Mouse (Mus musculus): Measurements from ENCODE around the gene Ccdc188. TPM values are rescaled to one million over a fixed set of nuclear protein-coding genes. Genes with fewer than 3 reads are reported as not detected.
"Not testable (repeated sequence)": the region's sequence is repeated elsewhere in the genome, so short reads cannot be mapped to it uniquely, and the experiment has no call there.

The Ccdc188 gene
- polyA plus RNA-seq, 1 experiment from 2014 or later = not detected

DNA sequence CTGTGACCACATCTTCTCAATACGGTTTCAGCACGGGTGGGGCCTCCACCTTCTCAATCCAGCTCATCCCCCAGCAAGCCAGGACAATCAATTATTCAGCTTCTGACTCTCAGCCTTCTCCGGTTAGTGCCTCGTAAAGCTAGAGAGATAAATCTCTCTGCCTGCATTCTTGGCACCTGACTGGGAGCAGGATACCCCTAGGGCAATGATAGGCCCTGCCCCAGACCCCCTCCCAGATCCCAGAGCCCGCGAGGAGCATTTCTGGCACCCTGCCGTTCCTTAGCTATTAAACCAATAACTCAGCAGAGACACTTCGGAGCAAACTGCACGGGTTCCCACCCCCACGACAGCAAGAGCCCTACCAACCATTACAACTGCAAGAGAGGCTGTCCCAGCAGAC lies 36.3 kb upstream of the Ccdc188 start:
- ATAC-seq (ENCODE audit: low FRiP score) = no peak

DNA sequence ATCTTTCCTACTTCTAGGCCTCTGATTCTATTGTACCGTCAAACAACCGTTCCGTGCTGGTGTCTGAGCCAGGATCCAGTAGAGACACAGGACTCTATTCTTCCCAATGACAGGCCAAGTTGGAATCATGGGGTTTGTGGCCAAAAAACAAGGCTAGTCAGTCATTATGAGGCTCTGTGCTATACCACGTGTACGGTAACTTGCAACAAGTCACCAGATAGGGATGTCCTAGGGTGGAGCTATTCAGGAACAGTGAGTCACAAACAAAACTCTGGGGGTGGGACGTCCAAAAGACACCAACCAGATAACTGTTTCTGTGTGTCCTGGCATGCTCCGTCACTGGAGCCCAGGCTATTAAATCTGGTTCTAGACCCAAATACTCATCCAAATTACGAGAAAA lies 34.9 kb upstream of the Ccdc188 start:
- no peaks in the 10 kb centered on the region for H3K9me3 ChIP-seq (ENCODE audit: control insufficient read depth, low read length)
- 0 out of 2 replicates have a peak, but pooled peaks cover 8% of the 10 kb centered on the region for H3K4me1 ChIP-seq (replicated peaks; ENCODE audit: control insufficient read depth, insufficient read depth, low read length)
- no peak overlapping the region for H3K4me3 ChIP-seq (replicated peaks; ENCODE audit: low read length)
- WGBS = 81% methylated on average over 8 of the region's 8 CpGs
- H3K27me3 ChIP-seq (ENCODE audit: control insufficient read depth, insufficient read depth, low read length) = no peaks in the 10 kb centered on the region
- no peak overlapping the region for H3K9ac ChIP-seq
- no peak for ATAC-seq (ENCODE audit: low FRiP score)
- H3K4me2 ChIP-seq (replicated peaks) = no peak overlapping the region
- no peaks in the 10 kb centered on the region for H3K36me3 ChIP-seq (replicated peaks; ENCODE audit: control insufficient read depth, insufficient read depth)
- no peak for DNase-seq (ENCODE audit: low spot score)
- H3K27ac ChIP-seq = no peak overlapping the region

More for the DNA sequence above, 36.3 kb upstream of the Ccdc188 start:
- Histone ChIP-seq H3K4me2 (replicated peaks) (no peak overlapping the region), H3K9me3 (ENCODE audit: control insufficient read depth, low read length) (no peaks in the 10 kb centered on the region), H3K27ac (no peak overlapping the region), H3K27me3 (ENCODE audit: control insufficient read depth, insufficient read depth, low read length) (no peaks in the 10 kb centered on the region), H3K36me3 (replicated peaks; ENCODE audit: control insufficient read depth, insufficient read depth) (no peaks in the 10 kb centered on the region), H3K9ac (no peak overlapping the region), H3K4me1 (replicated peaks; ENCODE audit: control insufficient read depth, insufficient read depth, low read length) (0 out of 2 replicates have a peak, but pooled peaks cover 8% of the 10 kb centered on the region), H3K4me3 (replicated peaks; ENCODE audit: low read length) (no peak overlapping the region)
- DNase-seq (ENCODE audit: low spot score) = no peak
- WGBS = 45% methylated on average over 10 of the region's 10 CpGs

DNA sequence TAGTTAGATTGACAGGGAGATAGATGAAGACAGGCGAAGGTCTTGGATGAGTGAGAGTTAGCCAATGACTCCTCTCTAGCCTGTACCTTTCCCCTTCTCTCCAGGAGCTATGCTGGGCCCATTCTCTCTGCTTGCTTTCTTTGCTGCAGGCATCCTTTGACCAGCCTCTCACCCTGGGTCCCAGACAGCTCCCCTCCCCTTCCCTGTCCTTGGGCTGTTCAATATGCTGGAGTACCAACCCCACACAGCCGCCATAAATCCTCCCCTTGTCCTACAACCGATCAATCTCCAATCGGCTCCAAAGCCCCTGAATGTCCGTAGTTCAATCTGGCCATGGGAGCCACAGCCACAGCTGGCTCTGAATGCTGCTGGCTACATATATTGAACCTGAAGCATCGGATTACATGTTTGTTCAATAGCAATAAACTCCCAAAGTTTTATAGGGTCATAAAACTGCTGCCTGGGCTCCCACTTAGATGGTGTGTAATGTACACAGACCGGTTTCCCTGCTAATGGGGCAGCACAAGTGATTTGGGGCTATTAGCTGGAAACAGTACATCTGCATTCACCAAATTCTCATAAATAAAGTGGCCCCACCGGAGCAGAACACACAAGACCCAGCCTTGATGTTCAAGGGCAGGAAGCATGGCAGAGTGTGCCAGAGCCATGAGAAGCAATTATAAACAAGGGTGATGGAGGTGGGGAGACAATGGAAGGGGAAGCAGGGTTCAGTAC lies 31.8 kb upstream of the Ccdc188 start:
- H3K4me1 ChIP-seq (replicated peaks; ENCODE audit: control insufficient read depth, insufficient read depth, low read length) = 0 out of 2 replicates have a peak, but pooled peaks cover 7% of the 10 kb centered on the region
- H3K9ac ChIP-seq = no peak overlapping the region
- no peaks in the 10 kb centered on the region for H3K27me3 ChIP-seq (ENCODE audit: control insufficient read depth, insufficient read depth, low read length)
- no peak overlapping the region for H3K4me3 ChIP-seq (replicated peaks; ENCODE audit: low read length)
- ATAC-seq (ENCODE audit: low FRiP score) (no peak), DNase-seq (ENCODE audit: low spot score) (no peak)
- no peaks in the 10 kb centered on the region for H3K9me3 ChIP-seq (ENCODE audit: control insufficient read depth, low read length)
- H3K27ac ChIP-seq = no peak overlapping the region
- H3K36me3 ChIP-seq (replicated peaks; ENCODE audit: control insufficient read depth, insufficient read depth) = no peaks in the 10 kb centered on the region
- WGBS = 84% methylated on average over 8 of the region's 8 CpGs
- H3K4me2 ChIP-seq (replicated peaks) = no peak overlapping the region

DNA sequence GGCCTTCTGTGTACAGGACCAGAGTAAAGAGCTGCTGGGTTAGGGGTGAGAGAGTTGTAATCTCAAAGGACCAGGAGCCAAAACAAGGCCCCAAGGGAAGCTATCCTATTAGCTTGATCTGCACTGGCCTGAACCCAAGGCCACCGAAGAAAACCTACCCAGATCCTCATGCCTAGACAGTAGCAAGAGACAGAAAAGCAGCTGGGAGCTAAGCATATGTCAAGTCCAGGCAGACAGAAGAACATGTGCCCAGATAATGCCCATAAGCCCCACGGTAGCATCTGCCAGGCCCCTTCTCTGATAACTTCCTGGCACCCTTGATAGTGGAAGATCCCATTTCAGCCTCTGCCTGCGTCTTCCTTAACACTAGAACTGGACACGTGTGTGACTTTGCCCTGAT lies 30.9 kb upstream of the Ccdc188 start:
- no peak overlapping the region for H3K4me2 ChIP-seq (replicated peaks)
- H3K9me3 ChIP-seq (ENCODE audit: control insufficient read depth, low read length) = no peaks in the 10 kb centered on the region
- H3K9ac ChIP-seq = no peak overlapping the region
- WGBS = 87% methylated on average over 4 of the region's 4 CpGs
- no peak overlapping the region for H3K27ac ChIP-seq
- no peaks in the 10 kb centered on the region for H3K27me3 ChIP-seq (ENCODE audit: control insufficient read depth, insufficient read depth, low read length)
- no peak for DNase-seq (ENCODE audit: low spot score)
- H3K4me1 ChIP-seq (replicated peaks; ENCODE audit: control insufficient read depth, insufficient read depth, low read length) = no peaks in the 10 kb centered on the region
- no peaks in the 10 kb centered on the region for H3K36me3 ChIP-seq (replicated peaks; ENCODE audit: control insufficient read depth, insufficient read depth)
- no peak overlapping the region for H3K4me3 ChIP-seq (replicated peaks; ENCODE audit: low read length)
- no peak for ATAC-seq (ENCODE audit: low FRiP score)

DNA sequence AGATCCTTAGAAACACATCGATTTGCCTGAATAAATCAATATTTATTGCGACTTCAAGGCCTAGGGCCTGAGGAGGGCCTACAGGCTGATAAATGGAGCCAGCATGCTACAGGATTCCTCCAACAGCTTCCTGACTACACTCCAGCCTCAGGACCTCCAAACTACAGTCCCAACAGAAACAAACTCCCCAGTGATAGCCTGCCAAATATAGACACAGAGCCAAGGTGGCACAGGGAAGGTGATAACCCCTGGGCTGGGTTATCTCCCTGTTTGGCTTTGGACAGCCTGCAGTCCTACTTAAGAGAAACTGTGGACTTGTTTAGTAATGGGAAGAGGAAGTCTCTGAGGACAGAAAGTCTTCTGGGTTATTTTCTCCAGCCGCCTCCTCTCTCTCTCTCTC lies 30.5 kb upstream of the Ccdc188 start:
- no peak overlapping the region for H3K9ac ChIP-seq
- no peak overlapping the region for H3K27ac ChIP-seq
- H3K27me3 ChIP-seq (ENCODE audit: control insufficient read depth, insufficient read depth, low read length) = no peaks in the 10 kb centered on the region
- H3K36me3 ChIP-seq (replicated peaks; ENCODE audit: control insufficient read depth, insufficient read depth) = no peaks in the 10 kb centered on the region
- no peaks in the 10 kb centered on the region for H3K9me3 ChIP-seq (ENCODE audit: control insufficient read depth, low read length)
- no peak overlapping the region for H3K4me3 ChIP-seq (replicated peaks; ENCODE audit: low read length)
- no peak overlapping the region for H3K4me2 ChIP-seq (replicated peaks)
- no peaks in the 10 kb centered on the region for H3K4me1 ChIP-seq (replicated peaks; ENCODE audit: control insufficient read depth, insufficient read depth, low read length)
- 83% methylated on average over 3 of the region's 3 CpGs for WGBS
- ATAC-seq (ENCODE audit: low FRiP score) = no peak
- DNase-seq (ENCODE audit: low spot score) = no peak

DNA sequence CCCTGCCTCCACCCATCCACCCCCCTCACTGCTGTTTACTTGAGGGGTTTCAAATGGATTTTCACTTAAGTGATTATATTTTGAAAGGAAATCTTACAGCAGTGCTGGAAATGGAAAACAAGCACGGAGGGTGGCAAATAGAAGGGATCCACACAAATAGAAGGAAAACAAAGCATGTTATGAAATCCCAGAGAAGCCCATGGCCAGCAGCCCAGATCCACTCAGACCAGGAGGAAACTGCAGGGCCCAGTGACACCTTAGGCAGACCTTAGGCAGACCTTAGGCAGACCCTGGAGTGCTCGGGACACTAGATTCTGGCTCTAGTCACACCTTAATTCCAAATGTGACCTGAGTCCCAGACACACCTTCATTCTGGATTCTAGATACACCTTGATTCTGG lies 26.7 kb upstream of the Ccdc188 start:
- H3K9ac ChIP-seq = no peak overlapping the region
- WGBS = 78% methylated on average over 2 of the region's 2 CpGs
- no peaks in the 10 kb centered on the region for H3K27me3 ChIP-seq (ENCODE audit: control insufficient read depth, insufficient read depth, low read length)
- no peak for DNase-seq (ENCODE audit: low spot score)
- no peak overlapping the region for H3K27ac ChIP-seq
- no peaks in the 10 kb centered on the region for H3K36me3 ChIP-seq (replicated peaks; ENCODE audit: control insufficient read depth, insufficient read depth)
- no peak for ATAC-seq (ENCODE audit: low FRiP score)
- peaks cover 15% of the 10 kb centered on the region for H3K4me1 ChIP-seq (replicated peaks; ENCODE audit: control insufficient read depth, insufficient read depth, low read length)
- no peaks in the 10 kb centered on the region for H3K9me3 ChIP-seq (ENCODE audit: control insufficient read depth, low read length)
- no peak overlapping the region for H3K4me2 ChIP-seq (replicated peaks)
- no peak overlapping the region for H3K4me3 ChIP-seq (replicated peaks; ENCODE audit: low read length)

DNA sequence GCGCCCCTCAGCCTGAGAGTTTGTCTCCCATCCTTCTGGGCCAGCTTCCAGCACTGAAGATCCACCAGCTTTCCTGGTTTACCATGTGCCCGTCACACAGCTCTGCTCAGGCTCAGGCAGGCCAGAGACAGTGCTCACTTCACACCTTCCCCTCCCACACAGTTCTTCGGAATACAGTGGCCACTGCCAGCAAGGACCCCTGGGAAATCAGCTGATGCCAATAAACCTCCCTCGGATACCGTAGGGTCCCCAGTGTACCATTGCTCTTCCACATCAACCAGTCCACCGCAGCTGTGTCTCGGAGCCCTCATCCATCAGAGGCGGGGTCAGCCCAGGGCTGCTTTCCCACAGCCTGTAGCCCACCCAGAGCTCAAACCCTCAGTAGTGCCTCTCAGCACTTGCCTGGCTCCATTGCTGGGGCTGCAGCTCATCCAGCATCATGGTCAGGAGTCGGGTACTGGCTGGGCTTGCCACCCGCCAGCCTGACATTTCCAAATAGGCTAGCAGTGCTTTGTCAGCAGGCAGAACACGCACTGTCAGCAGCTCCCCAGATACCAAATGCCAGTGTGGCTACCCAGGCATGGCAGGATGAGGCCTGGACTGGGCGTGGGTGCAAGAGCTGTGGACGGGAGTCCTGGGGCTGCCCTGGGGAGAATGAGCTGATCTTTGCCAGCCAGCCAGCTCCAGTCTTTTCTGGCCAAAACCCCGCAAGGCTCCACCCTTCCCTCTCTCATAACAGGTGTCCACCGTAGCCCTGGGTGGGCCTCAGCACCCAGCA lies 23.3 kb upstream of the Ccdc188 start:
- Histone ChIP-seq H3K4me3 (replicated peaks; ENCODE audit: low read length) (no peak overlapping the region), H3K27me3 (ENCODE audit: control insufficient read depth, insufficient read depth, low read length) (no peaks in the 10 kb centered on the region), H3K4me2 (replicated peaks) (no peak overlapping the region), H3K9ac (peak overlapping the region; percentile 5; the same call in 1 of the 2 replicates), H3K4me1 (replicated peaks; ENCODE audit: control insufficient read depth, insufficient read depth, low read length) (peaks cover 21% of the 10 kb centered on the region), H3K9me3 (ENCODE audit: control insufficient read depth, low read length) (no peaks in the 10 kb centered on the region), H3K27ac (peak overlapping the region; percentile 38; the same call in 1 of the 2 replicates), H3K36me3 (replicated peaks; ENCODE audit: control insufficient read depth, insufficient read depth) (no peaks in the 10 kb centered on the region)
- DNase-seq (ENCODE audit: low spot score) (no peak), ATAC-seq (ENCODE audit: low FRiP score) (peak; percentile 46; the same call in 1 of the 2 replicates)
- WGBS = 41% methylated on average over 15 of the region's 15 CpGs

DNA sequence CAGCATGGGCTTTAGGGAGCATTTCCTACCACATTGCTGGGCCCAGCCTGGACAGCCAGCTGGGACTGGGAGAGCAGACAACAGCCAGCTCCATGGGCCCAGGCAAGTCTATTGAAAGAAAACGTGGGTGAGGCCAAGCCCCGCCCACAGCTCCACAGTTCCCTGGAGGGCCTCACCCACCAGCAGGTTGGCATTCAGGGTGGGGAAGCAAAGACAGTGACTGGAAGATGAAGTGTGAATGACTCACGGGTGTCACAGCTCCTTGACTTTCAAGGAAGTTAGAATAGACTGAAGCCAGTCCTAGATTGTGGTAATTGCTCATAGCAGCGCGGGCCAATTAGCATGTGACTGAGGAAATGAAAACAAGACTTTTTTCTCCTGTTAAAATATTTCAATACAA lies 22.6 kb upstream of the Ccdc188 start:
- ATAC-seq (ENCODE audit: low FRiP score) (no peak), DNase-seq (ENCODE audit: low spot score) (no peak)
- no peak overlapping the region for H3K27ac ChIP-seq
- no peak overlapping the region for H3K4me2 ChIP-seq (replicated peaks)
- H3K4me3 ChIP-seq (replicated peaks; ENCODE audit: low read length) = no peak overlapping the region
- peaks cover 21% of the 10 kb centered on the region for H3K4me1 ChIP-seq (replicated peaks; ENCODE audit: control insufficient read depth, insufficient read depth, low read length)
- H3K9ac ChIP-seq = no peak overlapping the region
- 49% methylated on average over 5 of the region's 5 CpGs for WGBS
- H3K36me3 ChIP-seq (replicated peaks; ENCODE audit: control insufficient read depth, insufficient read depth) = no peaks in the 10 kb centered on the region
- H3K9me3 ChIP-seq (ENCODE audit: control insufficient read depth, low read length) = no peaks in the 10 kb centered on the region
- no peaks in the 10 kb centered on the region for H3K27me3 ChIP-seq (ENCODE audit: control insufficient read depth, insufficient read depth, low read length)

DNA sequence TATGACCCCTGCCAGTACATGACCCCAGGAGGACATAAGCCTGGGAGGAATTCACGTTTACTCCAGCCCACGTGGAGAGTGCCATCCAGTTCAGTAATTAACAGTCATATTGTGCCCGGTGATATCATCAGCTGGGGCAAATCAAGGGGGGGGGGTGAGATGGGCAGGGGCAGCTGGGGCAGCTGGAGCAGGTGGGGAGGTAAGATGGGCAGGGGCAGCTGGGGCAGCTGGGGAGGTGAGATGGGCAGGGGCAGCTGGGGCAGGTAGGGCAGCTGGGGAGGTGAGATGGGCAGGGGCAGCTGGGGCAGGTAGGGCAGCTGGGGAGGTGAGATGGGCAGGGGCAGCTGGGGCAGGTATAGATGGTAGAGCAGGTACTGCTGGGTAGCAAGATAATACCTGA lies 22.1 kb upstream of the Ccdc188 start:
- not testable (repeated sequence) for H3K4me2 ChIP-seq (replicated peaks); DNase-seq (ENCODE audit: low spot score); ATAC-seq (ENCODE audit: low FRiP score); H3K9ac ChIP-seq; H3K4me3 ChIP-seq (replicated peaks; ENCODE audit: low read length); H3K9me3 ChIP-seq (ENCODE audit: control insufficient read depth, low read length); H3K27ac ChIP-seq; H3K36me3 ChIP-seq (replicated peaks; ENCODE audit: control insufficient read depth, insufficient read depth); H3K27me3 ChIP-seq (ENCODE audit: control insufficient read depth, insufficient read depth, low read length)
- 42% methylated on average over 3 of the region's 3 CpGs for WGBS
- H3K4me1 ChIP-seq (replicated peaks; ENCODE audit: control insufficient read depth, insufficient read depth, low read length) = peaks cover 21% of the 10 kb centered on the region
